Mouse (Mus musculus): ENCODE results near the gene Dmrta2. TPM values are rescaled to one million over a fixed set of nuclear protein-coding genes. Genes with fewer than 3 reads are reported as not detected.

Gene Dmrta2
- polyA plus RNA-seq, 1 experiment = 0.13 TPM

- 13% methylated on average over 18 of the region's 20 CpGs for WGBS
- no peak for DNase-seq
- no peaks in the 10 kb centered on the region for H3K4me1 ChIP-seq (ENCODE audit: control insufficient read depth, insufficient read depth, low read length)
- no peak overlapping the region for H3K27ac ChIP-seq (ENCODE audit: insufficient read depth, low read depth, low read length)
- TF ChIP-seq POLR2A (IDR thresholded peaks at IDR 0.05; ENCODE audit: low read depth, low read length) (no peak), CTCF (conservative IDR thresholded peaks at IDR 0.05; ENCODE audit: insufficient read depth, insufficient read length, low read depth, low read length) (no peak)
- H3K4me3 ChIP-seq (ENCODE audit: insufficient read depth, low read depth, low read length) = no peak overlapping the region
- peaks cover 8% of the 10 kb centered on the region for H3K27me3 ChIP-seq (replicated peaks; ENCODE audit: control insufficient read depth, insufficient read depth, low read length)
- H3K36me3 ChIP-seq (ENCODE audit: control insufficient read depth, insufficient read depth, low read length) = no peaks in the 10 kb centered on the region
These were observed 9.9 kb downstream of the Dmrta2 start for GRCm38 (mm10) chr4:109987560-109988362.

GRCm38 (mm10) chr4:109988411-109988810 is 10.6 kb downstream of the Dmrta2 start:
- WGBS = 17% methylated on average over 5 of the region's 5 CpGs
- no peak for TF ChIP-seq POLR2A (IDR thresholded peaks at IDR 0.05; ENCODE audit: low read depth, low read length)
- no peak for TF ChIP-seq CTCF (conservative IDR thresholded peaks at IDR 0.05; ENCODE audit: insufficient read depth, insufficient read length, low read depth, low read length)
- peaks cover 6% of the 10 kb centered on the region for H3K27me3 ChIP-seq (replicated peaks; ENCODE audit: control insufficient read depth, insufficient read depth, low read length)

GRCm38 (mm10) chr4:109989213-109989612 is 11.4 kb downstream of the Dmrta2 start:
- TF ChIP-seq POLR2A (IDR thresholded peaks at IDR 0.05; ENCODE audit: low read depth, low read length) (no peak), CTCF (conservative IDR thresholded peaks at IDR 0.05; ENCODE audit: insufficient read depth, insufficient read length, low read depth, low read length) (0 out of 2 replicates have a peak, but pooled peaks have one; percentile 14)
- Histone ChIP-seq H3K27ac (ENCODE audit: insufficient read depth, low read depth, low read length) (no peak overlapping the region), H3K36me3 (ENCODE audit: control insufficient read depth, insufficient read depth, low read length) (no peaks in the 10 kb centered on the region), H3K27me3 (replicated peaks; ENCODE audit: control insufficient read depth, insufficient read depth, low read length) (peaks cover 4% of the 10 kb centered on the region), H3K4me1 (ENCODE audit: control insufficient read depth, insufficient read depth, low read length) (no peaks in the 10 kb centered on the region), H3K4me3 (ENCODE audit: insufficient read depth, low read depth, low read length) (no peak overlapping the region)
- 46% methylated on average over 6 of the region's 6 CpGs for WGBS
- no peak for DNase-seq

More at GRCm38 (mm10) chr4:109988411-109988810, 10.6 kb downstream of the Dmrta2 start:
- Histone ChIP-seq H3K27ac (ENCODE audit: insufficient read depth, low read depth, low read length) (no peak overlapping the region), H3K4me3 (ENCODE audit: insufficient read depth, low read depth, low read length) (no peak overlapping the region), H3K4me1 (ENCODE audit: control insufficient read depth, insufficient read depth, low read length) (no peaks in the 10 kb centered on the region), H3K36me3 (ENCODE audit: control insufficient read depth, insufficient read depth, low read length) (no peaks in the 10 kb centered on the region)
- no peak for DNase-seq

GRCm38 (mm10) chr4:110006044-110006443 is 28.2 kb downstream of the Dmrta2 start:
- Histone ChIP-seq H3K27me3 (replicated peaks; ENCODE audit: control insufficient read depth, insufficient read depth, low read length) (no peaks in the 10 kb centered on the region), H3K4me1 (ENCODE audit: control insufficient read depth, insufficient read depth, low read length) (no peaks in the 10 kb centered on the region), H3K36me3 (ENCODE audit: control insufficient read depth, insufficient read depth, low read length) (no peaks in the 10 kb centered on the region), H3K27ac (ENCODE audit: insufficient read depth, low read depth, low read length) (no peak overlapping the region), H3K4me3 (ENCODE audit: insufficient read depth, low read depth, low read length) (no peak overlapping the region)
- TF ChIP-seq CTCF (conservative IDR thresholded peaks at IDR 0.05; ENCODE audit: insufficient read depth, insufficient read length, low read depth, low read length) (no peak), POLR2A (IDR thresholded peaks at IDR 0.05; ENCODE audit: low read depth, low read length) (no peak)
- DNase-seq = no peak
- WGBS = 92% methylated on average over 1 of the region's 1 CpGs

GRCm38 (mm10) chr4:110019145-110019544 is 41.3 kb downstream of the Dmrta2 start:
- DNase-seq = no peak
- Histone ChIP-seq H3K27ac (ENCODE audit: insufficient read depth, low read depth, low read length) (no peak overlapping the region), H3K27me3 (replicated peaks; ENCODE audit: control insufficient read depth, insufficient read depth, low read length) (no peaks in the 10 kb centered on the region), H3K4me3 (ENCODE audit: insufficient read depth, low read depth, low read length) (no peak overlapping the region), H3K36me3 (ENCODE audit: control insufficient read depth, insufficient read depth, low read length) (no peaks in the 10 kb centered on the region), H3K4me1 (ENCODE audit: control insufficient read depth, insufficient read depth, low read length) (no peaks in the 10 kb centered on the region)
- 61% methylated on average over 9 of the region's 9 CpGs for whole genome bisulfite sequencing
- TF ChIP-seq POLR2A (IDR thresholded peaks at IDR 0.05; ENCODE audit: low read depth, low read length) (no peak), CTCF (conservative IDR thresholded peaks at IDR 0.05; ENCODE audit: insufficient read depth, insufficient read length, low read depth, low read length) (peak; percentile 28; the same call in 1 of the 2 replicates)

GRCm38 (mm10) chr4:110020255-110020654 is 42.4 kb downstream of the Dmrta2 start:
- H3K27ac ChIP-seq (ENCODE audit: insufficient read depth, low read depth, low read length) = no peak overlapping the region
- peak; percentile 64 for DNase-seq
- 10% methylated on average over 12 of the region's 12 CpGs for WGBS
- no peaks in the 10 kb centered on the region for H3K36me3 ChIP-seq (ENCODE audit: control insufficient read depth, insufficient read depth, low read length)
- TF ChIP-seq CTCF (conservative IDR thresholded peaks at IDR 0.05; ENCODE audit: insufficient read depth, insufficient read length, low read depth, low read length) (peak; percentile 95), POLR2A (IDR thresholded peaks at IDR 0.05; ENCODE audit: low read depth, low read length) (no peak)
- no peaks in the 10 kb centered on the region for H3K4me1 ChIP-seq (ENCODE audit: control insufficient read depth, insufficient read depth, low read length)
- no peak overlapping the region for H3K4me3 ChIP-seq (ENCODE audit: insufficient read depth, low read depth, low read length)
- no peaks in the 10 kb centered on the region for H3K27me3 ChIP-seq (replicated peaks; ENCODE audit: control insufficient read depth, insufficient read depth, low read length)

- WGBS = 15% methylated on average over 25 of the region's 25 CpGs
- DNase-seq = peak; percentile 64
- H3K4me1 ChIP-seq (ENCODE audit: control insufficient read depth, insufficient read depth, low read length) = no peaks in the 10 kb centered on the region
- no peak overlapping the region for H3K27ac ChIP-seq (ENCODE audit: insufficient read depth, low read depth, low read length)
- no peaks in the 10 kb centered on the region for H3K36me3 ChIP-seq (ENCODE audit: control insufficient read depth, insufficient read depth, low read length)
- TF ChIP-seq CTCF (conservative IDR thresholded peaks at IDR 0.05; ENCODE audit: insufficient read depth, insufficient read length, low read depth, low read length) = peak; percentile 90
- no peak for TF ChIP-seq POLR2A (IDR thresholded peaks at IDR 0.05; ENCODE audit: low read depth, low read length)
- no peaks in the 10 kb centered on the region for H3K27me3 ChIP-seq (replicated peaks; ENCODE audit: control insufficient read depth, insufficient read depth, low read length)
- H3K4me3 ChIP-seq (ENCODE audit: insufficient read depth, low read depth, low read length) = no peak overlapping the region
These were observed 44.2 kb downstream of the Dmrta2 start for GRCm38 (mm10) chr4:110021956-110022625.

Data from kidney, adult 2 months (tissue).